Mouse (Mus musculus) ES-Bruce4 (cell line): Measurements from ENCODE around the gene Ryk. TPM values are rescaled to one million over a fixed set of nuclear protein-coding genes. Genes with fewer than 3 reads are reported as not detected.

Experiments
- H3K27ac ChIP-seq: 2 replicates; pipeline ENCODE4 v1.5.1; 2012; ENCODE audit warnings: low read length, inconsistent platforms; ENCODE audit not compliant: insufficient read depth
- H3K27me3 ChIP-seq: 2 replicates; pipeline ENCODE4 v1.6.1; 2012; ENCODE audit warnings: mild to moderate bottlenecking, low read length, inconsistent platforms; ENCODE audit not compliant: control insufficient read depth, poor library complexity, insufficient read depth, severe bottlenecking
- H3K36me3 ChIP-seq: 2 replicates; pipeline ENCODE4 v1.6.1; 2012; ENCODE audit warnings: inconsistent platforms, mild to moderate bottlenecking, low read length, moderate library complexity; ENCODE audit not compliant: control insufficient read depth, poor library complexity, insufficient read depth, severe bottlenecking
- H3K4me1 ChIP-seq: one replicate; pipeline ENCODE4 v1.8.1; 2011; ENCODE audit warnings: low read length; ENCODE audit not compliant: control insufficient read depth, insufficient read depth
- H3K4me3 ChIP-seq: 2 replicates; pipeline ENCODE4 v1.5.1; 2011; ENCODE audit warnings: low read depth, mild to moderate bottlenecking, low read length
- H3K9ac ChIP-seq: 2 replicates; pipeline ENCODE4 v1.6.1; 2012; ENCODE audit warnings: low read depth, mild to moderate bottlenecking, inconsistent platforms; ENCODE audit not compliant: poor library complexity, severe bottlenecking
- H3K9me3 ChIP-seq: replicated peaks from 2 replicates; pipeline ENCODE4 v1.6.1; 2012; ENCODE audit warnings: mild to moderate bottlenecking, low read length, inconsistent platforms; ENCODE audit not compliant: control insufficient read depth, poor library complexity, insufficient read depth, severe bottlenecking
- CTCF ChIP-seq: IDR thresholded peaks from one replicate; pipeline ENCODE4 v1.8.1; 2011; ENCODE audit warnings: low read depth, low read length
- EP300 ChIP-seq: IDR thresholded peaks from 2 replicates; pipeline ENCODE4 v1.6.1; 2011; ENCODE audit warnings: low read depth, low read length; ENCODE audit not compliant: insufficient read depth
- POLR2A ChIP-seq: IDR thresholded peaks from one replicate; pipeline ENCODE4 v1.8.1; 2011; ENCODE audit warnings: low read length; ENCODE audit not compliant: insufficient read depth
- polyA plus RNA-seq: library from polyadenylated mRNA; stranded (reverse); fragments of >200 nt; gene quantifications from 2 replicates; pipeline ENCODE4 v1.2.4, GENCODE M21; 2011; ENCODE audit warnings: low read depth; ENCODE audit not compliant: missing spikeins, insufficient read depth, insufficient read length

The Ryk gene
- polyA plus RNA-seq, 1 experiment: 85.3 TPM

DNA sequence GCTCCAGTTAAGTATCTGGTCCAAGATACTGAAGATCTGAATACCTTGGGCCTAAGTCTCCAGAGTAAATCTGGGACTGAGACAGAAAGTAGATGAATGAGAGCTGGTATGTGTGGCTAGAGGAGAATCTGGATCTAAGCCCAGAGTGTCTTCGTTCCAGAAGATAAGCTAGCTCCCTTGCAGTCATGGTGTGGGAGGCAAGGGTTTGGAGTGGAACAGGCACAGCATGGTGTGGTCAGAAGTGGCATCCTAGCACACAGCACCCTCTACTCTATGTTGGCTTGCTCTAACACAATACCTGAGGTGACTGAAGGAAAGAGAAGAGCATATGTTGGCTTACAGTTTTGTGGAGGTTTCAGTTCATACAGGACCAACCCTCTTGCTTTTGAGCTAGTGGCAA is 79.9 kb downstream of the Ryk start:
- no peaks in the 10 kb centered on the region for H3K27me3 ChIP-seq
- H3K27ac ChIP-seq: no peak overlapping the region
- H3K9me3 ChIP-seq: no peaks in the 10 kb centered on the region
- TF ChIP-seq CTCF: no peak
- TF ChIP-seq POLR2A: no peak
- no peak for TF ChIP-seq EP300
- no peaks in the 10 kb centered on the region for H3K4me1 ChIP-seq
- no peak overlapping the region for H3K9ac ChIP-seq
- no peak overlapping the region for H3K4me3 ChIP-seq
- no peaks in the 10 kb centered on the region for H3K36me3 ChIP-seq

- no peaks in the 10 kb centered on the region for H3K27me3 ChIP-seq
- TF ChIP-seq CTCF (no peak), POLR2A (no peak), EP300 (no peak)
- no peaks in the 10 kb centered on the region for H3K9me3 ChIP-seq
Observed at GRCm38 (mm10) chr9:102915292-102915854, 80.7 kb downstream of the Ryk start.

DNA sequence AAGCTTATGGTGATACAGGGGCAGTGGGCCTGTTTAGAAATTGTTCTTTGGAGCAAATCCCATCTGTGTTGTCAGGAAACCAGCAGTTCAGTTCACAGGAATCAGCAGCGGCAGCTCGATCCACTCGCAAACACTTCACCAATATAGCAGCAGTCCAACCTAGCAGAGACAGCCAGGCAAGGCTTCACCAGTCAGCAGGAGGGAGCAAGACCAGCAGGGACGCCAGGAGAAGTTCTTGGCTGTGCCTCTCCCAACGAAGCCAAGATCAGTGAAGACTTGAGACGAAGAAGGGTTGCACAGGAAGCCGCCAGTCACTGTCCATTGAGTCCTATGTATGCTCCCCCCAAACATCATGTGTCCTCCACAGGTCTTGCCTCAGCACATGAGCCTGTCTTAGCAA is 81.4 kb downstream of the Ryk start:
- TF ChIP-seq POLR2A: no peak
- no peaks in the 10 kb centered on the region for H3K36me3 ChIP-seq
- no peaks in the 10 kb centered on the region for H3K4me1 ChIP-seq
- no peak overlapping the region for H3K4me3 ChIP-seq
- no peaks in the 10 kb centered on the region for H3K27me3 ChIP-seq
- H3K9ac ChIP-seq: no peak overlapping the region
- no peaks in the 10 kb centered on the region for H3K9me3 ChIP-seq
- no peak overlapping the region for H3K27ac ChIP-seq

More at GRCm38 (mm10) chr9:102915292-102915854, 80.7 kb downstream of the Ryk start:
- Histone ChIP-seq H3K36me3 (no peaks in the 10 kb centered on the region), H3K4me1 (no peaks in the 10 kb centered on the region), H3K9ac (no peak overlapping the region), H3K4me3 (no peak overlapping the region), H3K27ac (no peak overlapping the region)

- Histone ChIP-seq H3K36me3 (no peaks in the 10 kb centered on the region), H3K4me1 (no peaks in the 10 kb centered on the region), H3K4me3 (no peak overlapping the region), H3K9me3 (no peaks in the 10 kb centered on the region), H3K27me3 (no peaks in the 10 kb centered on the region), H3K9ac (no peak overlapping the region), H3K27ac (no peak overlapping the region)
- TF ChIP-seq POLR2A: no peak
- TF ChIP-seq EP300: no peak
- no peak for TF ChIP-seq CTCF
Observed at GRCm38 (mm10) chr9:102917532-102918129, 82.9 kb downstream of the Ryk start.

- Histone ChIP-seq H3K9me3 (no peaks in the 10 kb centered on the region), H3K4me1 (no peaks in the 10 kb centered on the region), H3K27ac (no peak overlapping the region), H3K27me3 (no peaks in the 10 kb centered on the region), H3K9ac (no peak overlapping the region), H3K4me3 (no peak overlapping the region), H3K36me3 (no peaks in the 10 kb centered on the region)
- no peak for TF ChIP-seq POLR2A
- no peak for TF ChIP-seq EP300
- no peak for TF ChIP-seq CTCF
Observed at GRCm38 (mm10) chr9:102919486-102919885, 84.8 kb downstream of the Ryk start.

GRCm38 (mm10) chr9:102921791-102922190 is 87.1 kb downstream of the Ryk start:
- no peaks in the 10 kb centered on the region for H3K27me3 ChIP-seq
- H3K4me3 ChIP-seq: no peak overlapping the region
- no peak overlapping the region for H3K9ac ChIP-seq
- no peaks in the 10 kb centered on the region for H3K4me1 ChIP-seq
- no peaks in the 10 kb centered on the region for H3K9me3 ChIP-seq
- H3K27ac ChIP-seq: no peak overlapping the region
- no peak for TF ChIP-seq EP300
- no peak for TF ChIP-seq CTCF
- TF ChIP-seq POLR2A: no peak
- H3K36me3 ChIP-seq: no peaks in the 10 kb centered on the region
